In genomic region chr4:136685431-136685869, GRCm38 (mm10) we compare ENCODE assay signal across 18 mouse cellular contexts.
DNase-seq lines count a peak whose midpoint lies in the region; ATAC-seq and TF ChIP-seq lines count a peak whose summit lies in the region.
"Had no signal": no experiment of that assay in that cellular context is flagged by ENCODE, and none has a peak within 500 bp of the region (broad histone marks: within the 10 kb centered on the region; RNA-seq: fewer than 3 reads in every experiment).

No protein-coding gene starts in this region.

- no peaks in the 10 kb centered on the region for H3K9me3 ChIP-seq in intestine, embryonic 16.5 days (ENCODE audit: control insufficient read depth, low read length)
- H3K9me3 ChIP-seq in intestine, embryonic 15.5 days: no peaks in the 10 kb centered on the region
- no peaks in the 10 kb centered on the region for H3K9me3 ChIP-seq in limb, embryonic 11.5 days (ENCODE audit: control insufficient read depth, low read length)
- H3K9me3 ChIP-seq in liver, postnatal 0 days (ENCODE audit: low read length): no peaks in the 10 kb centered on the region
- H3K9me3 ChIP-seq in heart, embryonic 12.5 days (replicated peaks): no peaks in the 10 kb centered on the region
- H3K9me3 ChIP-seq: heart, embryonic 15.5 days; hindbrain, embryonic 13.5 days; liver, embryonic 12.5 days had no signal

- TF ChIP-seq CTCF in liver, postnatal 0 days (IDR thresholded peaks at IDR 0.05; ENCODE audit: low read depth): no peak

- 0 out of 2 replicates have a peak overlapping the region, but pooled peaks have one; percentile 25 for H3K9ac ChIP-seq in intestine, embryonic 16.5 days (ENCODE audit: low read depth, low read length)
- no peak overlapping the region for H3K9ac ChIP-seq in intestine, embryonic 15.5 days
- no peak overlapping the region for H3K9ac ChIP-seq in limb, embryonic 11.5 days (ENCODE audit: low read length)
- no peak overlapping the region for H3K9ac ChIP-seq in liver, postnatal 0 days (replicated peaks)
- no peak overlapping the region for H3K9ac ChIP-seq in heart, embryonic 12.5 days
- H3K9ac ChIP-seq: heart, embryonic 15.5 days; hindbrain, embryonic 13.5 days; liver, embryonic 12.5 days had no signal

- no peak overlapping the region for H3K4me3 ChIP-seq in intestine, embryonic 16.5 days (ENCODE audit: low read length)
- no peak overlapping the region for H3K4me3 ChIP-seq in intestine, embryonic 15.5 days (replicated peaks)
- no peak overlapping the region for H3K4me3 ChIP-seq in limb, embryonic 11.5 days (ENCODE audit: low read depth, low read length)
- no peak overlapping the region for H3K4me3 ChIP-seq in liver, postnatal 0 days (ENCODE audit: low read depth, low read length)
- H3K4me3 ChIP-seq in heart, embryonic 12.5 days: no peak overlapping the region
- H3K4me3 ChIP-seq: erythroblast, embryonic 14.5 days; heart, embryonic 15.5 days; hindbrain, embryonic 13.5 days; liver, embryonic 12.5 days had no signal

- no peak overlapping the region for H3K27ac ChIP-seq in intestine, embryonic 16.5 days (ENCODE audit: low read length)
- no peak overlapping the region for H3K27ac ChIP-seq in intestine, embryonic 15.5 days
- H3K27ac ChIP-seq in limb, embryonic 11.5 days (replicated peaks; ENCODE audit: low read depth, low read length): no peak overlapping the region
- H3K27ac ChIP-seq in liver, postnatal 0 days (ENCODE audit: low read depth): no peak overlapping the region
- no peak overlapping the region for H3K27ac ChIP-seq in heart, embryonic 12.5 days (ENCODE audit: poor library complexity, severe bottlenecking)
- H3K27ac ChIP-seq: heart, embryonic 15.5 days; hindbrain, embryonic 13.5 days; liver, embryonic 12.5 days had no signal

- no peaks in the 10 kb centered on the region for H3K36me3 ChIP-seq in intestine, embryonic 16.5 days (ENCODE audit: control insufficient read depth, insufficient read depth, low read length)
- 0 out of 2 replicates have a peak, but pooled peaks cover 4% of the 10 kb centered on the region for H3K36me3 ChIP-seq in intestine, embryonic 15.5 days
- no peaks in the 10 kb centered on the region for H3K36me3 ChIP-seq in limb, embryonic 11.5 days (ENCODE audit: control insufficient read depth, insufficient read depth, low read length)
- no peaks in the 10 kb centered on the region for H3K36me3 ChIP-seq in liver, postnatal 0 days (replicated peaks; ENCODE audit: insufficient read depth, low read length)
- no peaks in the 10 kb centered on the region for H3K36me3 ChIP-seq in heart, embryonic 12.5 days
- H3K36me3 ChIP-seq: heart, embryonic 15.5 days; liver, embryonic 12.5 days had no signal

- DNase-seq in urinary bladder, postnatal 4 days (ENCODE audit: low spot score in 2 of 2): peak; percentile 56 to 71
- DNase-seq in urinary bladder, postnatal 25 days (ENCODE audit: low spot score): no peak
- DNase-seq in limb, embryonic 11.5 days (ENCODE audit: low spot score): peak; percentile 43
- no peak for DNase-seq in liver, postnatal 0 days
- no peak for DNase-seq in ovary, postnatal 10 days (ENCODE audit: low spot score)
- DNase-seq: B cell, adult 2 months; cerebellum, postnatal 25 days; kidney, adult 18-20 months; layer of hippocampus, adult 9-11 months; retina, postnatal 1 day; thymus, postnatal 14 days had no signal

- 58% methylated on average over 10 of the region's 10 CpGs for WGBS in intestine, embryonic 16.5 days
- 48% methylated on average over 10 of the region's 10 CpGs for WGBS in intestine, embryonic 15.5 days
- WGBS in limb, embryonic 11.5 days: 19% methylated on average over 10 of the region's 10 CpGs
- 81% methylated on average over 10 of the region's 10 CpGs for WGBS in liver, postnatal 0 days (ENCODE audit: insufficient replicate concordance)
- 56% methylated on average over 10 of the region's 10 CpGs for WGBS in heart, embryonic 12.5 days

- no peak for ATAC-seq in intestine, embryonic 16.5 days
- no peak for ATAC-seq in intestine, embryonic 15.5 days
- ATAC-seq in limb, embryonic 11.5 days (ENCODE audit: insufficient number of reproducible peaks, low FRiP score, low TSS enrichment, low read depth): 0 out of 2 replicates have a peak, but pooled peaks have one; percentile 23
- ATAC-seq in liver, postnatal 0 days: no peak
- ATAC-seq in heart, embryonic 12.5 days (ENCODE audit: insufficient number of reproducible peaks, low FRiP score): no peak
- ATAC-seq: liver, embryonic 12.5 days had no signal

- no peak overlapping the region for H3K4me2 ChIP-seq in intestine, embryonic 16.5 days (ENCODE audit: low read depth, low read length)
- no peak overlapping the region for H3K4me2 ChIP-seq in intestine, embryonic 15.5 days (replicated peaks)
- peak overlapping the region; percentile 15; the same call in 1 of the 2 replicates for H3K4me2 ChIP-seq in limb, embryonic 11.5 days (ENCODE audit: low read depth, severe bottlenecking)
- H3K4me2 ChIP-seq in liver, postnatal 0 days (ENCODE audit: low read depth, low read length): no peak overlapping the region
- H3K4me2 ChIP-seq in heart, embryonic 12.5 days: no peak overlapping the region
- H3K4me2 ChIP-seq: heart, embryonic 15.5 days; hindbrain, embryonic 13.5 days; liver, embryonic 12.5 days had no signal

- no peaks in the 10 kb centered on the region for H3K27me3 ChIP-seq in intestine, embryonic 16.5 days (replicated peaks; ENCODE audit: control insufficient read depth, insufficient read depth, low read length)
- no peaks in the 10 kb centered on the region for H3K27me3 ChIP-seq in intestine, embryonic 15.5 days (replicated peaks)
- H3K27me3 ChIP-seq in limb, embryonic 11.5 days (ENCODE audit: control insufficient read depth, insufficient read depth, low read length): no peaks in the 10 kb centered on the region
- H3K27me3 ChIP-seq in liver, postnatal 0 days (ENCODE audit: insufficient read depth, low read length): no peaks in the 10 kb centered on the region
- H3K27me3 ChIP-seq in heart, embryonic 12.5 days (replicated peaks): peaks cover 75% of the 10 kb centered on the region
- H3K27me3 ChIP-seq: hindbrain, embryonic 13.5 days; liver, embryonic 12.5 days had no signal

- TF ChIP-seq EP300 in liver, postnatal 0 days (IDR thresholded peaks at IDR 0.05; ENCODE audit: low read depth): no peak

- H3K4me1 ChIP-seq in intestine, embryonic 16.5 days (ENCODE audit: control insufficient read depth, insufficient read depth, low read length): peaks cover 6% of the 10 kb centered on the region
- peaks cover 10% of the 10 kb centered on the region; the same call in 1 of the 2 replicates for H3K4me1 ChIP-seq in intestine, embryonic 15.5 days (replicated peaks)
- H3K4me1 ChIP-seq in limb, embryonic 11.5 days (ENCODE audit: control insufficient read depth, insufficient read depth, low read length): peaks cover 13% of the 10 kb centered on the region
- H3K4me1 ChIP-seq in liver, postnatal 0 days (ENCODE audit: insufficient read depth): no peaks in the 10 kb centered on the region
- H3K4me1 ChIP-seq in heart, embryonic 12.5 days (replicated peaks): peaks cover 22% of the 10 kb centered on the region
- H3K4me1 ChIP-seq: heart, embryonic 15.5 days; liver, embryonic 12.5 days had no signal

Comparison
In these comparisons a context has a peak if more than half of its experiments do, and no peak if none do; other contexts are left out.
1. DNase-seq: peak in urinary bladder, postnatal 4 days (2 of 2) and limb, embryonic 11.5 days (single experiment); none in urinary bladder, postnatal 25 days (single experiment), liver, postnatal 0 days (single experiment) and ovary, postnatal 10 days (single experiment).